Mouse (Mus musculus) CD4-positive, CD25-positive, alpha-beta regulatory T cell, adult 2 months (primary cell): ENCODE measurements around the gene Lrrc25.
A peak's percentile ranks its signal among the peaks of the same experiment; 100 is the strongest.

Experiments
- DNase-seq: peaks from one replicate; pipeline ENCODE4 v3.0.0-alpha.2; 2012; ENCODE audit warnings: low read depth, low spot score

The Lrrc25 gene

GRCm38 (mm10) chr8:70599507-70600290, 16.3 kb upstream of the Lrrc25 start:
- DNase-seq, result no peak

DNA sequence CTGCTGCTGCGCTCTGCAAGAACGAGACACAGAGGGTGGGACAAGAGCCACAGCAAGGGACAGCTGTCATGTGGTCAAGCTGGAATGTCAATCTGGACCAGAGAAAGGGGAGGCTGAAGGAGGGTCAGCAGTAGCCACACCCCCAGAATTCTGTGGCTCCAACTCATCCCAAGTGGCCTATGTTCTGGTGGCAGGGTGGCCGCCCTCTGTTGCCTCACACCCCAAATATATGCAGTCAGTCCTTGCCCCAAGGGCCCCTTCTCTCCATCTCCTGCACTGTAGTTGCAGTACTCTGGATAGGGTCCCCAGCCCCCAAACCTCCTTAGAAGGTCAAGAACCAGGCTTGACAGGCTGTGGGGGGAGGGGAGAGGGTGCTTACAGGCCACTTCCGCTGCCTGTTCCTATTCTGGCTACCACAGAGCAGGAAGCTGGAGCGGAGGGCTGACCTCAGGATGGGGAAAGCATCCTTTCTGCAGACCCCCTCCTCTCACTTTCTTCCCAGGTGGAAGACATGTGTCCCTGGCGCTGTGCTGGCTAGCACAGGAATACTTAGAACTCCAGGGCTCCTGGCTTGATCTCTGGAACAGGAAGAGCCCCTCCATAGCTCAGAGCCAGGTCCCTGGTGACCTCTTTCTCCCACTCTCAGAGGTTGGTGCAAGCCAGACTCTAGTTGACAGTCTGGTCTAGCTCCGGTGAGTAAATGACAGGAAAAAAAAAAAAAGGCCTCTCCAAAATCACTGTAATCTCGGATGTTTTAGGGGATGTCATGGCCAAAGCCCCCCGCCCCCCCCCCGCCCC, 15.3 kb upstream of the Lrrc25 start:
- DNase-seq, result no peak

- DNase-seq, result peak; percentile 90
These were observed 14.7 kb upstream of the Lrrc25 start for GRCm38 (mm10) chr8:70601271-70601649.

DNA sequence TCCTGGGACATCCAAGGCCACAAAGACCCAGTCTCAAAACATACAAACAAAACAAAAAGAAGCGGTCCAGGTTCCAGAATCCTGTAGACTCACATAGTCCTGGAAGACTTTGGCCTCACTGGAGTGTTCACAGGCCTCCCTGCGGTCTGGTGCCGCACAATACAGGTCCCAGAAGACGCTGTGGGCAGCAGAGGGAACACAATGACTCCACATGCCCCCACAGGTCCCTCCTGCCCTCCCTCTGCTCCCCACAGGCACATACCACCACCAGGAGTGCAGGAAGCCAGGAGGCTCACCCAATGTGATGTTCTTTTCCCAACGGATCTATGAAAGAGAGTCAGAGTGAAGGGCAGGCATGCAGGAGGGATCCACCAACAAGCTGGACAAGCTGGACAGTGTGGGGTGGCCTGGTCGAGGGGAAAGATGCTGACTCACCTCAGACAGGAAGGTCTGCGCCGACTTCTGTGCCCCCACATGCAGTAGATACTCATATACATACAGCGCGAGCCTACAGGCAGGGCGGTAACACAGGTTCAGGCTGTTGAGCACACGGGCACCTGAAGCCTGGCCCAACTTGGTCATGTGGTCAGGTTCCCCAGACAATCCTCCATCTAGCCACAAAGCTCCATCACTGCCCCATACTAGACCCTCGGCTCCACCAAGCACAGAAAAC, 13.7 kb upstream of the Lrrc25 start:
- DNase-seq, result no peak

DNA sequence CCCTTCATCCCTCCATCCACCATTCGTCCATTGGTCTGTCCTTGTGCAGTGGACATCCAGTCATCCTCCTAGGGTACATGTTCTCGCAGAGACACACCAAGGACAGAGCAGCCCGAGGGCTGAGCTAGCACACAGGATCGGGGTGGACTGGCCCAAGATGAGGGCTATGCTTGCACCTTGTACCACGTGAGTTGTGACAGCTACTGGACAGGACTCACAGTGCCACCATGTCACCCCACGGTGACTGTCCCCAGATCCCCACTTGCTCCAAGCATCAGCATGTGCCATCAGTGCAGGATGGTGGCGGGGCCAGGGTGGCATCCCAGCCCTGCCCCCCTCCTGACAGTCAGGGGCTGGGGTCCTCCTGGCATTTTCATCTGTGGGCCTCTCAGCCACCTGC, 11.4 kb upstream of the Lrrc25 start:
- no peak for DNase-seq

DNA sequence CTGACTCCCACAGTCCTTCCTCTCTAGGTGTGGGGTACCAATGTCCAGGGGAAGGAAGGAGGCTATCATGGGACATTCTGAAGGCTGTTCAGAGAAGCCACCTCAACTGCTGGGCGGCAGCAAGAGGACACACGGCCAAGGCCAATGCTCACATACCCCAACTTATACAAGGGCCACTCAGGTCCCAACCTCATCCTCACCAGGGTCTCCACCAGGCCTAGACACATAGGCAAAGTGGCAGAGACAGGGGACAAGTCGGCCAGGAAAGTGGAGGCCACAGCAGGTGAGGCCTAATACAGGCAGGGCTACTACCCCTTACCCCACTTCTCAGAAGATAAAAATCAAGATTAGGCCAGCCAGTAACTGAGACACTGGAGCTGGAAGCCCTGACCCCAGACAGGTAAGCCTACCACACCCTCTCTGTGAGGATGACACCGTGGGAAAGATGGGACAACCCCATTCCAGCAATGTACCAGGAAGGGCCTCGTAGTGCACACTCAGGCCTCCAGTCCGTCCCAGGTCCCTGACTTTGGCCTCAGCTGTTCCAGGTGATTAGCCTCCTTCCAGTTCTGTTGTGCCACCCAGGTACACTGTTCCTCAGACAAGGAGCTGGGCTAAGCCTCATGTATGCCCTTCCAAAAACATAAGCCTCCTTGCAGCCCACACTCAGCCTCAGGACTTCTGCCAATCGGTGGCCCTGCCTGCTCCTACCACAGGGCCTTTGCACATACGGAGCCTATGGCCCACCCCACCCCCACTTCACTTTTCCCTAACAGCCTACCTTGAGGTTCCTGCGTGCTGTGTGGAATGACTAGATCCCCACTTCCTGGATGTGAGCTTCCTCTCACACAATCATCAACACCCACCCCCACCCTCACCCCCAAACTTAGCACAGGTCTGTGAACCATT, 9.8 kb upstream of the Lrrc25 start:
- DNase-seq, result peak; percentile 28

- DNase-seq, result no peak
These were observed 9.0 kb upstream of the Lrrc25 start for GRCm38 (mm10) chr8:70606780-70607602.

GRCm38 (mm10) chr8:70607603-70607897, 8.4 kb upstream of the Lrrc25 start:
- peak; percentile 35 for DNase-seq

DNA sequence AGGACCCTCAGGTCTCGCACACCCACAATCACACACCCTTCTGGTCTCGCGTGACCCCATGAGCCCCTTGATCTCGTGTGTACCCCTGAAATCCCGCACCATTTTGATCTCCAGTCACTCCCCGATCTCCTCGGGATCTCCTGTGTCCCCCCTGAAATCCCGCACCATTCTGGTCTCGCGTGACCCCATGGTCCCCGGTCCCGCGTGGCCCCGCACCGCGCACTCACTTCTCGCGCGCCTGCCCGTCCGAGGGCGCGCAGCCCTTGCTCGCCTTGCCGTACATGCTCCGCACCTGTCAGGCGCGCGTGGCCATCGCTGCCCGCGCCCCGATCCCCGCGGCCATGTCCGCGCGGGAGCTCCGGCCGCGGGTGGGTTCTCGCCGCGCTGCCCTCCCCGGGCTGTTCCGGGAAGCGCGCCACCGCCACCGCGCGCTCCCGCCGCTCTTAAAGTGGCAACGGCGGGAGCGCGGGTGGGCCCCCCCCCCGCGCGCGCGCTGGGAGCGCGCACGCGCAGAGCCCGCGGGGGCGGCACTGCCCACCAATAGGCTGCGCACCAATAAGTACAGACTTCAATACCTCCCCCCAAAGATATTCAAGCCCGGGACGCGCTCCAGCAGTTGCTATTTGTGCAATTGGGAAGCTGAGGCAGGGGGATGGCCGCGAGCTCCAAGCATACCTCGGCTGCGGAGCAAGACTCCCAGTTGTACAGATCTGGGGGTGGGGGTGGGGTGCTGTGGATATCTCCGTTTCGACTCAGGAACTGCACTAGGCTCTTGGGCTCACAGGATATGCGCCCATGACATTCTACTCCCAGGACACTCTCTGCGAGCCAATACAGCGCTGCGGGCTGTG, 7.8 kb upstream of the Lrrc25 start:
- peak; percentile 66 for DNase-seq

DNA sequence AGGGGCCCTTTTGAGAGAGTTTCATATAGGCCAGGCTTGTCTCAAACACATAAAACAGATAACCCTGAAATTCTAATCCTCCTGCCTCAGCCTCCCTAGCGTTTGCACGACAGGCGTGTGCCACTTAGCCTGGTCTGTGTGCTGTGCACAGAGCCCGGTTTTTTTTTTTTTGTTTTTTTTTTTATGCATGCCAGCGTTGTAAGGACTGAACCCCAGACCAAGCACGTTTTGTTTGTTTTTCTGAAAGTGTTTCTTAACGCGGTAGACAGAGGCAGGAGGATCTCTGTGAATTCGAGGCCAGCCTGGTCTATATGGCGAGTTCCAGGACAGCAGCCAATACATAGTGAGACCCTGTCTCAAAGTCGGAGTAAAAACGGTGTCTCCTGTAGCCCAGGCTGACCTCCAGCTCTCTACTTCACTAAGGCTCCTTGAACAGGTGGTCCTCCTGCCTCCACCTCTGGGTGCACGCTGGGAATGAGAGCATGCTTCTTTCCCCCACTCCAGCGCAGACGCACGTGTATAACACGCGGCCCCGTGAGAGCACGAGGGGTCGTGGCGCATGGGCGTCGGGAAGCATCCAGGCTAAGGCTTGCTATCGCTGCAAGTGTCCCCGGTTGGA, 7.1 kb upstream of the Lrrc25 start, which contains the start of gene Ssbp4:
Gene Ssbp4, minus strand, starts transcription at position 124 of the 619 bp plus-strand sequence.
- no peak for DNase-seq

DNA sequence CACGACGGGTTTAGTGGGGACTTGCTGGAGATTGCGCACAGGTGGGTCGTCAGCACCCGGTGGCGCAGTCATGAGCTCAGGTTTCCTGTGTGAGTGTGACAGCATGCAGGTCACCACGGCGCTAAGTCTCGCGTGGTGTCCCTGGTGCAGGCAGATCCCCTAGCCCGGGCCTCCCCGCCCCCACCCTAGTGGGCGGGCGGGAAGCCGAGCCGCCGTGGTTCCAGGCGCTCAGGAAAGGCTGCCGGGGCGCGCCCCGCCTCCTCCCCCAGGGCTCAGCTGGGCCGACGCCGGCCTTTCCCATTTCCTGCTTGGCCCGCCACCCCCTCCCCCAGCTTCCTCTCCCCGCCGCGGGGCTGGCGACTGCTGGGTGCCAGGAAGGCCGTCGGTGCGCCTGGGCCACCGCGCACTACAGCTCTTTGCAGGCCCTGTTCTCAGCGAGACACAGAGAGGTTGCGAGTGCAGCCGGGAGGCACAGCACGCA, 6.5 kb upstream of the Lrrc25 start:
- DNase-seq, result peak; percentile 94

GRCm38 (mm10) chr8:70609849-70610795, 5.8 kb upstream of the Lrrc25 start:
- DNase-seq, result peak; percentile 95

GRCm38 (mm10) chr8:70610796-70611771, 4.9 kb upstream of the Lrrc25 start:
- peak; percentile 89 for DNase-seq

- DNase-seq, result peak; percentile 93
These were observed 4.1 kb upstream of the Lrrc25 start for GRCm38 (mm10) chr8:70611849-70612248.

GRCm38 (mm10) chr8:70613763-70614162, 2.2 kb upstream of the Lrrc25 start:
- DNase-seq, result no peak

- no peak for DNase-seq
These were observed 1.5 kb upstream of the Lrrc25 start for GRCm38 (mm10) chr8:70614469-70614868.

- no peak for DNase-seq
These were observed 674 bp upstream of the Lrrc25 start for GRCm38 (mm10) chr8:70615281-70615680.
